Comparison of ENCODE assay signal across 19 mouse cellular contexts in genomic region chr7:138955787-138956186, GRCm38 (mm10). TPM values are rescaled to one million over a fixed set of nuclear protein-coding genes. Genes with fewer than 3 reads are reported as not detected.
DNase-seq lines count a peak whose midpoint lies in the region; ATAC-seq lines count a peak whose summit lies in the region.
"Had no signal": no experiment of that assay in that cellular context is flagged by ENCODE, and none has a peak within 500 bp of the region (broad histone marks: within the 10 kb centered on the region; RNA-seq: fewer than 3 reads in every experiment).

No protein-coding gene starts in this region.

- DNase-seq in cerebellum, adult 8-10 months, result no peak
- peak; percentile 31 for DNase-seq in cerebellum, adult 11 months
- peak; percentile 52 for DNase-seq in cerebellum, adult 9-10 months
- DNase-seq in cerebellum, postnatal 25 days, result peak; percentile 67 to 77
- DNase-seq in urinary bladder, postnatal 36 days (ENCODE audit: low spot score in 2 of 2), result no peak
- DNase-seq in spleen, postnatal 36 days (ENCODE audit: low spot score in 2 of 2), result no peak
- DNase-seq: adrenal gland, adult 8-10 months; adrenal gland, postnatal 36 days; B cell, adult 2 months; heart, adult 18-20 months; heart, postnatal 10 days; heart, postnatal 4 days had no signal

- peak; percentile 49; the same call in 1 of the 2 replicates for ATAC-seq in cerebellum, adult (ENCODE audit: insufficient number of reproducible peaks, low FRiP score, low TSS enrichment)
- no peak for ATAC-seq in megakaryocyte-erythroid progenitor cell, adult 5-6 weeks (replicated peaks; ENCODE audit: low FRiP score, low TSS enrichment, poor library complexity, severe bottlenecking)
- ATAC-seq: CD4-positive, CD25-positive, alpha-beta regulatory T cell, adult 4 months; forebrain, embryonic 15.5 days; hindbrain, embryonic 16.5 days; inflammation-experienced regulatory T-cells, adult 6 months had no signal

RNA-seq across cellular contexts. Expression of gene Jakmip3, which starts 15.3 kb away (rescaled TPM):
- total RNA-seq in megakaryocyte-erythroid progenitor cell, adult 5-6 weeks (2014; fragmentation: Nextera tagmentation), result not detected in 2 replicates
- total RNA-seq in megakaryocyte-erythroid progenitor cell, adult 5-6 weeks (2017), result not detected in 2 replicates
- total RNA-seq: gastrocnemius, postnatal 4 days had no signal

RNA-seq across cellular contexts. Expression of gene Bnip3, which starts 46.5 kb away (rescaled TPM):
- 3.5 and 14.2 TPM in 2 replicates for total RNA-seq in megakaryocyte-erythroid progenitor cell, adult 5-6 weeks (2014; fragmentation: Nextera tagmentation)
- 13.0 and 15.1 TPM in 2 replicates for total RNA-seq in megakaryocyte-erythroid progenitor cell, adult 5-6 weeks (2017)

Comparison
In these comparisons a context has a peak if more than half of its experiments do, and no peak if none do; other contexts are left out.
1. DNase-seq: peak in cerebellum, adult 11 months (single experiment), cerebellum, adult 9-10 months (single experiment) and cerebellum, postnatal 25 days (2 of 2); none in cerebellum, adult 8-10 months (single experiment), urinary bladder, postnatal 36 days (0 of 2) and spleen, postnatal 36 days (0 of 2).